Mouse (Mus musculus) embryonic facial prominence, embryonic 12.5 days (tissue): Measurements from ENCODE around the gene Mta3. TPM values are rescaled to one million over a fixed set of nuclear protein-coding genes. Genes with fewer than 3 reads are reported as not detected.
A peak's percentile ranks its signal among the peaks of the same experiment; 100 is the strongest.

ENCODE experiments used
- ATAC-seq: fragments of 200-750 bp; cut with Nextera tagmentation; 2 replicates; pipeline ENCODE4 v1.8.0; 2017; ENCODE audit not compliant: insufficient number of reproducible peaks, insufficient read depth, low FRiP score, low TSS enrichment
- H3K27ac ChIP-seq: fragments of 300-500 bp; sonication (generic); 2 replicates; pipeline ENCODE4 v1.5.1; 2016; ENCODE audit warnings: mild to moderate bottlenecking
- H3K27me3 ChIP-seq: fragments of 300-500 bp; sonication (generic); 2 replicates; pipeline ENCODE4 v1.6.1; 2016; ENCODE audit warnings: mild to moderate bottlenecking, moderate library complexity
- H3K36me3 ChIP-seq: fragments of 300-500 bp; sonication (generic); 2 replicates; pipeline ENCODE4 v1.6.1; 2016; ENCODE audit warnings: mild to moderate bottlenecking
- H3K4me1 ChIP-seq: fragments of 300-500 bp; sonication (generic); 2 replicates; pipeline ENCODE4 v1.6.1; 2016
- H3K4me2 ChIP-seq: fragments of 300-500 bp; sonication (generic); replicated peaks from 2 replicates; pipeline ENCODE4 v1.6.1; 2016; ENCODE audit warnings: mild to moderate bottlenecking, moderate library complexity
- H3K4me3 ChIP-seq: fragments of 300-500 bp; sonication (generic); 2 replicates; pipeline ENCODE4 v1.5.1; 2016; ENCODE audit warnings: mild to moderate bottlenecking
- H3K9ac ChIP-seq: fragments of 300-500 bp; sonication (generic); 2 replicates; pipeline ENCODE4 v1.6.1; 2016; ENCODE audit warnings: mild to moderate bottlenecking, moderate library complexity
- H3K9me3 ChIP-seq: fragments of 300-500 bp; sonication (generic); 2 replicates; pipeline ENCODE4 v1.6.1; 2016; ENCODE audit warnings: mild to moderate bottlenecking, moderate library complexity
- WGBS: fragments of 180-500 bp; shearing (Covaris S2); methylation state at CpG from one replicate; pipeline ENCODE4 v1.1.7; 2016; 5-methylcytosine and 5-hydroxymethylcytosine counted together
- polyA plus RNA-seq: library from polyadenylated mRNA; unstranded; fragments of >200 nt; fragmentation: Nextera tagmentation; extraction: Ambion mirVana; gene quantifications from 2 replicates; pipeline ENCODE4 v1.2.1, GENCODE M21; 2016

Gene Mta3
- polyA plus RNA-seq, 1 experiment from 2014 or later, result 49.7 TPM

DNA sequence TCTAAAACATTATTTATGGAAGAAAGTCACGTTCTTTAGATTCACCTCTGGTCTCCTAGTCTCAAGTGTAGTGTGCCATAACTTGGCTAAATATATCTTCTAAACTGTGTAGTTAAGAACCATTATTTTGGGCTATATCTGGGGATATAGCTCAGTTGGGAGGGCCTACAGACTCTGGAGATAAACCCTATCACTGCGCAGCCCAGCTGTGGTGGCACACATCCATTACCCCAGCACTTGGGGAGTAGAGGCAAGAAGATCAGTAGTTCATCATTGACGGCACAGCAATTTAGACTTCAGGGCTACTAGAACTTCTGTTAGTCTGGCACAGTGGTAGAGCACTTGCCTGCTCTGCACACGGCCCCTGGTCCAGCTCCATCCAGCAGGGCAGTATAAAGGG, 107.1 kb downstream of the Mta3 start:
- no peak overlapping the region for H3K4me3 ChIP-seq
- no peak overlapping the region for H3K4me2 ChIP-seq
- no peak overlapping the region for H3K9ac ChIP-seq
- 94% methylated on average over 4 of the region's 4 CpGs for WGBS
- H3K27me3 ChIP-seq, result no peaks in the 10 kb centered on the region
- ATAC-seq, result no peak
- H3K4me1 ChIP-seq, result no peaks in the 10 kb centered on the region
- no peaks in the 10 kb centered on the region for H3K9me3 ChIP-seq
- H3K36me3 ChIP-seq, result peaks cover 9% of the 10 kb centered on the region; the same call in 1 of the 2 replicates
- H3K27ac ChIP-seq, result no peak overlapping the region

DNA sequence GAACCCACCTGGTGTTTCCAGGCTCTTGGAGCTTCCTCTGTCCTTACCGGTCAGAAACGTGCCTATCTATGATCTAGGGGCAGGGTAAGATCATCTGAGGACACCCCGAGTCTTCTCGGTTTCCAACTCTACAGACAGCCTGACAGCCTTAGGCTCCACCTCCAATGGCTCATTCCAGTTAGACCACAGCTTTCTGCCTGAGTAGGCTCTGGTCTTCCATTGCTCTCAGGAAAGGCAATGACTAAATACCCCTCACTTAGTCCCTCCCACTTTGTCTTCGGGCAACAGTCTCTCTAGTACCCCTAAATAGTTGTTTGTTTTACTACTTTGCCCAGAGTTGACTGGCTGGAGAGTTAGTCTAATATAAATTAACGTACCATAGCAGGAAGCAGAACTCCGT, 111.0 kb downstream of the Mta3 start:
- H3K4me2 ChIP-seq, result no peak overlapping the region
- no peak overlapping the region for H3K9ac ChIP-seq
- no peaks in the 10 kb centered on the region; the same call in 1 of the 2 replicates for H3K36me3 ChIP-seq
- H3K9me3 ChIP-seq, result no peaks in the 10 kb centered on the region
- no peaks in the 10 kb centered on the region for H3K27me3 ChIP-seq
- WGBS, result 79% methylated on average over 7 of the region's 7 CpGs
- no peaks in the 10 kb centered on the region; the same call in 1 of the 2 replicates for H3K4me1 ChIP-seq
- H3K4me3 ChIP-seq, result no peak overlapping the region
- no peak for ATAC-seq
- no peak overlapping the region for H3K27ac ChIP-seq

DNA sequence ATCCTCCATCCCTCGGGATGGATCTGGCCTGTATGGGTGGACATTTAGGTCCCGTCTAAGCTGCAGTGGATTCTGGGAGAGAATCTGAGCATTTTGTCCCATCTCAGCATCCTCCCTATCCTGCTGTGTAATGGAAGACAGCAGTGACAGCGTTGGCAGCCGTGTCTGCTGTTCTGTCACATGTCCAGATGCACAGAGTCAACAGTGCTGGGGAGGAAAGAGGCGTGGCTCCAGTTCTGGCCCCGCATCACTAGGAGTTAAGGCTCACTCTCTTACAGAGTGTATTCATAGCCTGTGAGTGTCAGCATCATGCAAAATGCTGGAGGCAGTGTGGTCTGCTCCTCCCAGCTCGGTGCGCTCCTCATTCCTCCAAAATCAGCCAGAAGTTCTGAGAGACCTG, 113.5 kb downstream of the Mta3 start:
- Histone ChIP-seq H3K4me3 (no peak overlapping the region), H3K9ac (no peak overlapping the region), H3K9me3 (no peaks in the 10 kb centered on the region), H3K4me1 (peaks cover 5% of the 10 kb centered on the region), H3K27me3 (no peaks in the 10 kb centered on the region), H3K27ac (no peak overlapping the region), H3K4me2 (no peak overlapping the region), H3K36me3 (no peaks in the 10 kb centered on the region)
- 63% methylated on average over 8 of the region's 8 CpGs for WGBS
- no peak for ATAC-seq

DNA sequence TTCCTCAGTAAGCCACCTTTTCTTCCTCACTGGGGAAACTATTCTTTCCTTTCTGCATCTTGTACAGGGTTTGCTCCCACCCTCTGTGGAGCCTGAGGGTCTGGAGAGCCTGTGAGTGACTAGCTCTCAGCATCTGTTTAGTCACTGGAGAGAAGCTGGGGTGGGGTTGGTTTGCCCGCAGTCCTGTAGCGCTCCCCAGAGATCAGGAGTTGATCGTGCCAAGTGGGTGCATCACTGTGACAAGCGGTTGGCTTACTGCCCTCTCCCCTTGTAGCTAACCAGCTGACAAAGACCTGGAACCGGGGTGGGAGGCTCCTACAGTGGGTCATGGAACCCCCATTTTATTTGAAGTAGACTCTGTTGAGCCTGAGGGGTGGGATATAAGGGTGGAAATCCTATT, 114.7 kb downstream of the Mta3 start:
- H3K27ac ChIP-seq, result no peak overlapping the region
- no peaks in the 10 kb centered on the region for H3K9me3 ChIP-seq
- H3K27me3 ChIP-seq, result no peaks in the 10 kb centered on the region
- no peak overlapping the region for H3K4me3 ChIP-seq
- ATAC-seq, result no peak
- H3K4me1 ChIP-seq, result peaks cover 5% of the 10 kb centered on the region
- no peaks in the 10 kb centered on the region for H3K36me3 ChIP-seq
- 79% methylated on average over 5 of the region's 5 CpGs for WGBS
- H3K4me2 ChIP-seq, result no peak overlapping the region
- H3K9ac ChIP-seq, result no peak overlapping the region

DNA sequence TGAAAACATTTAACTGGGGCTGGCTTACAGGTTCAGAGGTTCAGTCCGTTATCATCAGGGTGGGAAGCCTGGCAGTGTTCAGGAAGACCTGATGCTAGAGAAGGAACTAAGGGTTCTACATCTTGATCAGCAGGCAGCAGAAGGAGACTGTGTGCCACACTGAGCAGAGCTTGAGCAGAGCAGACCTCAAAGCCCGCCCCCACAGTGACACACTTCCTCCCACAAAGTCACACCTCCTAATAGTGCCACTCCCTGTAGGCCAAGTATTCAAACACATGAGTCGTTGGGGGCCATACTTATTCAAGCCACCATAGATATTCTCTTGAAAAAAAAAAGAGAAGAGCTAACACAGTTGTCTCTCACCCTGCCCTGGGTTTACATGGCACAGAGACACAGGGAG, 115.9 kb downstream of the Mta3 start:
- no peak for ATAC-seq
- Histone ChIP-seq H3K9me3 (no peaks in the 10 kb centered on the region), H3K4me3 (no peak overlapping the region), H3K9ac (no peak overlapping the region), H3K4me1 (peaks cover 5% of the 10 kb centered on the region), H3K27me3 (no peaks in the 10 kb centered on the region), H3K36me3 (no peaks in the 10 kb centered on the region), H3K27ac (no peak overlapping the region), H3K4me2 (no peak overlapping the region)
- WGBS, result 89% methylated on average over 3 of the region's 3 CpGs

DNA sequence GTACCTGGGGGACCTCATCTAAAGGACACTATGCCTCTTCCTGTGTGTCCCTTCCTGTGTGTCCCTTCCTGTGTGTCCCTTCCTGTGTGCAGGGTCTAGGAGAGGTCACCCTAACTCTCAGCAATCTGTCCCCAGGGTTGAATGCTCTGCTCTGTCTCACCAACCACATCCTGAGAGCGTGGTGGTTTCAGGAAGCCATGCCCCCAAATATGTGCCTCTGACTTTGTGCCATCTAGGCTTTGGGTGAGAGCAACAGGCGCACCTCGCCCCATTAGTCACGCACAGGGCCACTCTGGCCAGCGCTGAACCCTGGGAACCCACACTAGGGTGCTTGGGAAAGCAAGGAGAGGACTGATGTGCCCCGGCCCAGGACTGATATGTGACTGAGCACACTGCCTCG, 117.9 kb downstream of the Mta3 start:
- 89% methylated on average over 7 of the region's 7 CpGs for WGBS
- no peak overlapping the region for H3K4me3 ChIP-seq
- H3K27me3 ChIP-seq, result no peaks in the 10 kb centered on the region
- H3K36me3 ChIP-seq, result no peaks in the 10 kb centered on the region
- no peaks in the 10 kb centered on the region for H3K9me3 ChIP-seq
- H3K4me1 ChIP-seq, result peaks cover 5% of the 10 kb centered on the region
- ATAC-seq, result no peak
- no peak overlapping the region for H3K9ac ChIP-seq
- no peak overlapping the region for H3K4me2 ChIP-seq
- no peak overlapping the region for H3K27ac ChIP-seq

DNA sequence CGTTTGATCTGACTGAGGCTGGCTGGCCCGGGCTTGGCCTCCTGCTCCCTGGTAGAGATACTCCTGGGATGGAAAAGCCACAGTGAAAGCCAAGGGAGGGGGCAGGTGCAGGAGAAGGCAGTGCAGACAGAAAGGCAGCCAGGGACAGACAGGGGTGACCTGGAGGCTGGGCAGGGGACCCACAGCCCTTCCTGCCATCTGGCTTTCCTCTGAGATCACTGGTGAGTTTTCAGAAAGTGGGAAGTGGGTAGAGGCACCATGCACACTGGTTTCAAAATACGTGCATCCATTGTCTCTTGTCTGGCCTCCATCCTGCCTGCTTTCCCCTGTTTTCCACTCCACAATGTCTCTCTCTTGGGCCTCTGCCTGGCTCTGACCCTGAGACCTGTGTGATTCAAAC, 123.4 kb downstream of the Mta3 start:
- WGBS, result 58% methylated on average over 3 of the region's 3 CpGs
- 0 out of 2 replicates have a peak, but pooled peaks cover 7% of the 10 kb centered on the region for H3K4me1 ChIP-seq

DNA sequence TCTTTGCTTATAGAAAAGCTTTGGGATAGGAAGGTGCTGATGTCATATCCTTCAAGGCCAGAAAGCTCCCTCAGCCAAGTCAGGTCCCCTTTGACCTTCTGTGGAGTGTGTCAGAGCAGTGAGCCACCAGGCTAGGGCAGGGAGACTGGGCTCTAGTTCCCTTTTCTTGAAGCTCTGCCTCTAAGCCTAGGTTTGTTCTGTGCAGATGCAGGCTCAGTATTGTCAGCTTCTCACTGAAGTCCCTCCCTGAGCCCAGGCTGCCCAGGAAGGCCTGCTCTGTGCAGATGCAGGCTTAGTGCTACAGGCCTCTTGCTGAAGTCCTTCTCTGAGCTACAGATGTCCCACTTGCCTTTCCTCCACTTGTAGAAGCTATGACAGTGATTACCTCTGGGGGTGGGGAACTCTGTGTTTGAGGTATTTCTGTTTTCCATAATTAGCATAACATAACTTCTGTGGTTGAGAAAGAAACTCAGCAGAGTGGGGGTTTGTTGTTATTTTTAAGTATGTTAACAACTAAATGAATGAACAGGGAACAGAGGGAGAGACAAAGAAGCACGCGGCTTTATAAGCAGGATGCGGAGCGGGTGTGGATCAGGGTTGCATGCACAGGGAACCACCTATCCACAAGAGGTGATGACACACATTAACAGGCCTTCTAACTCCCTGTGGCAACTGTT, 124.8 kb downstream of the Mta3 start:
- H3K4me3 ChIP-seq, result no peak overlapping the region
- no peak overlapping the region for H3K27ac ChIP-seq
- no peaks in the 10 kb centered on the region for H3K36me3 ChIP-seq
- H3K9ac ChIP-seq, result no peak overlapping the region
- no peaks in the 10 kb centered on the region for H3K27me3 ChIP-seq
- H3K4me1 ChIP-seq, result peaks cover 10% of the 10 kb centered on the region
- WGBS, result 88% methylated on average over 4 of the region's 4 CpGs
- H3K9me3 ChIP-seq, result no peaks in the 10 kb centered on the region
- ATAC-seq, result no peak
- H3K4me2 ChIP-seq, result no peak overlapping the region

More for the DNA sequence above, 123.4 kb downstream of the Mta3 start:
- H3K36me3 ChIP-seq, result no peaks in the 10 kb centered on the region
- no peak overlapping the region for H3K4me2 ChIP-seq
- no peaks in the 10 kb centered on the region for H3K9me3 ChIP-seq
- H3K27me3 ChIP-seq, result no peaks in the 10 kb centered on the region
- H3K9ac ChIP-seq, result no peak overlapping the region
- ATAC-seq, result no peak
- no peak overlapping the region for H3K4me3 ChIP-seq
- H3K27ac ChIP-seq, result no peak overlapping the region

DNA sequence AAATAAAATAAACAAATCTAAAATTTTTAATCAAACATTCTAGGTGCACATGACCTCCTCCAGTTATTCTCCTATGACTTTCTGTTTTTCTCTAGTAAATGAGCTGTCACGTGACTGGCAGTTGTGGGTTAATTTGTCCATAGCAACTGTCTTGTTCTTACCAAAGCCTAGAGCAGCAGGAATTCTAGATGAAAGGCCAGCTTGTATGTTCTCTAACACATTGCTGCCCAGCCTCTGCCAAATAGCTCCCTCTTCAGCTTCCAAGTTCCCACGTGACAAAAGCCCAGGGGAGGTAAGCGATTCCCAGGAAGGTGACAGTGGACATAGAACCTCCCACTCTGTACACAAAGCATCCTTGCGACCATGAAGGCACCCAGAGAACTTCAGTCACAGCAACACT, 128.2 kb downstream of the Mta3 start:
- 64% methylated on average over 4 of the region's 4 CpGs for WGBS
- Histone ChIP-seq H3K27ac (no peak overlapping the region), H3K4me3 (no peak overlapping the region), H3K4me2 (no peak overlapping the region), H3K4me1 (peaks cover 29% of the 10 kb centered on the region), H3K9ac (no peak overlapping the region), H3K27me3 (no peaks in the 10 kb centered on the region), H3K9me3 (no peaks in the 10 kb centered on the region), H3K36me3 (no peaks in the 10 kb centered on the region)
- ATAC-seq, result no peak

DNA sequence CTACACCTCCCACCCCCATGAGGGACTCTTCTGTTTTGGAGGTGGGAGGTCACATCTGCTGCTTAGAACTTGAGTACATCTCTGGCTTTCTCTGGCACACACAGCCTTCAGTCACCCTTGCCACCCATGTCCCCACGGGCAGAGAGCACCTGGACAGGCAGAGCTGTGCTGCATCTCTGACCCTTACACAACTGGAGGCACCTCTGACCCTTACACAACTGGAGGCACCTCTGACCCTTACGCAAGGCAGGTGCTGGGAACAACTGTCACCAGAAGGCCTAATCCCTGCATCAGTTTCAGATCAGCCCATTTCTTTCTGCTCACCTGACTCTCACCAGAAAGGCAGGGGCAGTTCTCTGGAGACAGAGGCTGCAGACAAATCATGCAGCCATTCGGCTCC, 130.1 kb downstream of the Mta3 start:
- no peaks in the 10 kb centered on the region for H3K27me3 ChIP-seq
- 0 out of 2 replicates have a peak overlapping the region, but pooled peaks have one; percentile 30 for H3K27ac ChIP-seq
- no peak for ATAC-seq
- H3K9ac ChIP-seq, result no peak overlapping the region
- no peak overlapping the region for H3K4me3 ChIP-seq
- no peaks in the 10 kb centered on the region for H3K36me3 ChIP-seq
- no peaks in the 10 kb centered on the region for H3K9me3 ChIP-seq
- H3K4me2 ChIP-seq, result no peak overlapping the region
- H3K4me1 ChIP-seq, result peaks cover 25% of the 10 kb centered on the region
- 46% methylated on average over 3 of the region's 3 CpGs for WGBS

DNA sequence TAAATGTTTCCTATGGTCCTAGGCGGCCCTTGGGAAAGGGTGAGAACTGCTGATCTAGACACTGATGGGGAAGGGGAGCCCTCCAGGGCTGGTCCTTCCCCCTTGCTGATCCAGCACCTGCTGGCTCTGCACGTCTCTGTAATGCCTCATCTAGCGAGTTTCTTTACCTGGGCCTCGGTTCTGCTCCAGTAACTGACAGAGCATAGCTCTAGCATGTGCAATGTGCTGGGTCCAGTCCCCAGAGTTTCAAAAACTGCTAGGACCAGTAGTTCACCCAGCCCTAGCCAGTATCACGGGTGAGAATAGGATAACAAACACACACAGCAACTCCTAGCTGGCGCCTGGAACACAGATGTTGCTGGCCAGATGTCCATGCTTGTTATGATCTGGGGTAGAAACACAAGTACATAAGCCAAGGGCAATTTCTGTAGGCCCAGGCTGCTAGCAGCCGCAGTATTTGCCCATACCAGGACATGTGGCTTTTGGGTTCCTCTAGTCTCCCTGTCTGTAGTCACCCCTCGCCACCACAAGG, 131.8 kb downstream of the Mta3 start:
- 55% methylated on average over 8 of the region's 8 CpGs for WGBS
- H3K4me1 ChIP-seq, result peaks cover 25% of the 10 kb centered on the region
- H3K27me3 ChIP-seq, result no peaks in the 10 kb centered on the region
- no peak overlapping the region for H3K4me3 ChIP-seq
- H3K36me3 ChIP-seq, result no peaks in the 10 kb centered on the region
- H3K9ac ChIP-seq, result no peak overlapping the region
- no peak overlapping the region for H3K27ac ChIP-seq
- no peaks in the 10 kb centered on the region for H3K9me3 ChIP-seq
- H3K4me2 ChIP-seq, result no peak overlapping the region
- peak; percentile 49; the same call in 1 of the 2 replicates for ATAC-seq

DNA sequence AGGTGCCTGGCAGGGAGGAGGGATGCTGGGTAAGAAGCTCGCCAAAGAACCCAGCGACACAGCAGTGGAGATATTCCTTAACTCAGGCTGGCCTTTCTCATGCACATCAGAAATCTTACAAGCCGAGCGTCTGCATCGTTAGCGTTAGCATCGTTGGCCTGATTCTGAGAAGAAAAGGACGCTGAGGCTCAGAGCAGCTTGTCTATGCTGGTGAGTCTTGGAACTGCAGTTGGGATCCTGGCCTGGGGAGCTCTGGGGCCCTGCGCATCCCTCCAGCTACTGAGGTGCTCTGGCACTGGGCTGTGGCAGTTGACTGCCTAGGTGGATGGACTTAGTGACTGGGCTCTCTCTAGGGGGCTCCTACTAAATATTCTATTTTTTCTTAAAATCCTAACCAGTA, 133.2 kb downstream of the Mta3 start:
- H3K9me3 ChIP-seq, result no peaks in the 10 kb centered on the region
- no peak overlapping the region for H3K4me2 ChIP-seq
- no peak for ATAC-seq
- H3K9ac ChIP-seq, result no peak overlapping the region
- 66% methylated on average over 9 of the region's 9 CpGs for WGBS
- H3K4me3 ChIP-seq, result no peak overlapping the region
- no peaks in the 10 kb centered on the region for H3K27me3 ChIP-seq
- H3K36me3 ChIP-seq, result no peaks in the 10 kb centered on the region
- peaks cover 25% of the 10 kb centered on the region for H3K4me1 ChIP-seq
- H3K27ac ChIP-seq, result no peak overlapping the region
